Mouse (Mus musculus) induced T-regulatory cell, adult 2 months (primary cell): ENCODE data around the gene Spred1.
A peak's percentile ranks its signal among the peaks of the same experiment; 100 is the strongest.
"Not testable (repeated sequence)": the region's sequence is repeated elsewhere in the genome, so short reads cannot be mapped to it uniquely, and the experiment has no call there.

Source experiments
- DNase-seq: peaks from one replicate; pipeline ENCODE4 v3.0.0-alpha.2; 2012; ENCODE audit warnings: low read depth

Spred1 gene

DNA sequence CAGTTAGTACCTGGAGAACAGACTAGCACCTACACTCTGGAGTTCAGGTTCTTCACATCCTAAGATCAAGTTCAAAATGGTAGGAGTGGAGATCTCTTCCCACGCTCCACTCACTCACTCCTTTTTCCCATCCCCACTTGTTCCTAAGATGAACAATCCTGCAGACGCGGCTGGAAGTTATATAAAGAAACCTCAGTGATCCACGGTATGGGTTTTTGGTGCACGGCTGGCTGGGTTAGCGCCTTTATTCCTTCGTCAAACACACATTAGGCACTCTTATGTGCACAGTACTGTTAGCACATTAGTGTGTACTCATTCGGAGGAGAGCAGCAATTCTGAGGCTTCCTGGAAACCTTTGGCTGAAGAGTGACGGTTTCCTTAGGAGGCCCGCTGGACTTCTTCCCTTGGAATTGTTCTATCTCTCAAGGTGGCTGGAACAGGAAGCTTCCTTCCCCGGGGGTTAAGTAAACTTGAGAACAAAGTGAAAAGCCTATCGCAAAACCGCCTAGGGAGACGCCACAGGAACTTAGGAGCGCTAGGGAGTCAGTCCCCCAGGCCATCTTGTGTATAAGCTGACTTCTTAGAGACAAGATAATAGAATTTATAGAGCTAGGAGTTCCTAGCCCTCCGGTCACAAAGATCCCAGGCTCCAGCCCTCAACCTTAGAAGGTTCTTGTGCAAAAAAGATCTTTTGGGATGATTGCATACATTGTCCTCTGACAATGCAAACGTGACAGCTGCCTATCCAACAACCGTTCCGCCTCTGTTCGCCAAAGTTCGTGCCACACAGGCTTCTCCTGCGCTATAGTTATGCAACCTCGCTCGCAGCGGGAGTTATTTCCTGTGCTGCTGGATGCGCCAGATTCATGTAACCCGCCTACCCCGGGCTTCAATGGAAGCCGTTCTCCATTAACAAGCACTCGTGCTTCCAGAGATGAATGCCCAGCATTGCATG lies 1.6 kb upstream of the Spred1 start:
- DNase-seq: peak; percentile 68

DNA sequence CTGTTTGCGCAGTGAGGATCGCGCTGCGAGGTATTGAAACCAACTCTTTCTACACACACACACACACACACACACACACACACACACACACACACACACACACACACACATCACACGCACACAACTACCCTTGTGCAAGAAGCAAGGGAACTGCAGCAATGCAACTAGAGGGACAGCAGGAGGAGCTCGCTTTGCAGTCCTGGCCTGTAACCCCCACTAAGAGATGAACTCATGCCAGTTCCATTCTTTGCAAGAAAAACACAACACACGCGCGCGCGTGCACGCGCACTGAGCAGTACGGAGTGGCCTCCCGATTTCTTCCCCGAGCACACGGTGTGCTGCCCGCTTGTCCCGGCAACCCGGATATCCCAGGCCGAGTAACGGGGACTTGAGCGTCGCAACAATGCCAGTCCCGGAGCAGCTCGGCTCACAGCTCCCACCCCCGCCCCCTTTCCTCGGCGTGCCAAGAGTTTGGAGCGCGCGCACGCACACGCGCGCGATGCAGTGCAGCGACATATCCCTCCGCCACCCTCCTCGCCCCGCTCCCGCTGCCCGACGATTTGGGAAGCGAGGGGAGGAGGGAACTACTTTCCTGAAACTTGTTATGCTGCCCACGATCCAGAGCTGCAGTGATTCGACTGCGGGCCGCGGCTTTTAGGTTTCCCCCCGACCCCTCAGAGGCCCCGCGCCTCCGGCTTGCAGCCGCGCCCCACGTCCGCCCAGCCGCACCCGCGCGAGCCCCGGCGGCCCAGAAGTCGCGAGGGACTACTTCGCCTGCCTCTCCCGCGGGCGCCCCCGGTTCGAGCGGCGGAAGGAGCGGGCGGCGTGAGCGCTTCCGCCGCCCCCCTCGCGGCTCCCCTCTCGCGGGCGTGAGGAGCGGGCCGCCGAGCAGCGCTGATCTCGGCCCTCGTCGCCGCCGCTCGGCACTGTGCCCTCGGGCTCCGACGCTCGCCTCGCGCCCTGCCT lies 645 bp upstream of the Spred1 start:
- DNase-seq: peak; percentile 93

DNA sequence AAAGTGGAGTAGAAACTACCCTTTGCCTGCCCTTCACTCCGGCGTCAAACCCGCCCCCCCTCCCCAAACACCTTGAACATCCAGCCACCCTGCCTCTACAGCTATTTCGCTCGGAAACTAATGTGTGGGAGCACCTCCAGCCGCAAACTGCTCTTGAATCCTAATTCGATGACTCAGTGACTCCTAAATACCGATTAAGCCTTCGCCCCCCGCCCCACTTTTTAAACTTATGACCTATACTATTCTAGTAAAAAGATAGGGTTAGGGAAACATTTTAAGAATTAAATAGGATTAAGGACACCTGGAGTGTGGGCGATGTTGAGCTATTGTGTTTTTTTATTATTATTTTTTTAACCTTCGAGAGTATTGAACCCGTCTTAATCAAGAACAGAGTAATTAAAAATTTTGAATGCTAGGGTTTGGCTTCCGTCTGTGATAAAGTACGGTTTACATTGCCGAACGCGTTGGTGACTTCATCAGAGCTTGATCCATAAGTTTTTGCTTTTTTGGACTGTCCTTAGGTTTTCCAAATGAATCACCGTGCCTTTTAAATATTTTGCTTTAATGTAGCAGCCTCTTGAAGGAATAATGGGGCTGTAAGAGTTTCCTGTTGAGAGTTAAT lies 921 bp downstream of the Spred1 start:
- no peak for DNase-seq

DNA sequence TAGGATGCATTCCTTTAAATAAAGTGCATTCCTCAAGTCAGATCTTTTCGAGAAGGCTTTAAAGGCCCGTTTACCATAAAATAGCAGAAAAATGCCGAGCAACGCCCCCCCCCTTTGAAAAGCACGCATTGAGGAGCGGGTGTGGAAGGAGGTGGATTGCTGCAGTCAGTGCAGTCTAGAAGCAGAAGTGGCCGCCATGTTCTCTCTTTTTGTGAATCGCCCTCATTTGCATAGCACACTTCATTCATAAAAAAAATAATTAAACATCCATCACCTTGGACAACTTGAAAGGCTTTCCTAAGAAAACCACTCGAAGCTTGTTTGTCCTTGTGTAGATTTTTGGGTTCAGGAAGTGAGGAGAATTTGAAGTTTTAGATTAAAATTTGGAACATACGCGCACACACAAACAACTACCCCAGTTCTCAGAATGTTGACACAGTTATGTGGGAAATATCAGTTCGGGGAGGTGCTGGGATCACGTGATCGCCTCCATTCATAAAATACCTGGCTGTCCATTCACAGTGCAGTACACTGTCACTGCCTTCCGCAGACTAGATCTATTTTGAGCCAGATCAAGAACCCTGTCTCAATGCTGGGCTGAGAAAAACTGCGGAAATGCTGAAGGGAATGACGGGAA lies 1.6 kb downstream of the Spred1 start:
- DNase-seq: peak; percentile 87

DNA sequence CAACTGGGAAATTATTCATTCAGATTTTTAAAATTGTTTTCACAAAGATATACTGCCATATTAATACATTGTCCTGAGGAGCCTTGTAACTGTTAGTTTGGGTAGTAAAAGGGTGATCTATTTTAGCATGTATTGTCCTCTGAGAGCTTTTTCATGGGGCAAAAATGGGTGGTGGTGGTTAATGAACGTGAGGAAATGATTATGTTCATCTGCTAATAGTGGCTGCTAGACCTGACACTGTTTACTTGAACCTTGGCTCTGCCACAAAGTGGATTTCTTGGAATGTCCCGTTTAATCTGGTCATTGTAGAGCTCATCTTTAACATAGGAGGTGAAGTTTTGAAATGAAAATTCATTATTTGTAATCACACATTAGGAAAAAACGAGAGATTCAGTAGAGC lies 2.5 kb downstream of the Spred1 start:
- DNase-seq: no peak

DNA sequence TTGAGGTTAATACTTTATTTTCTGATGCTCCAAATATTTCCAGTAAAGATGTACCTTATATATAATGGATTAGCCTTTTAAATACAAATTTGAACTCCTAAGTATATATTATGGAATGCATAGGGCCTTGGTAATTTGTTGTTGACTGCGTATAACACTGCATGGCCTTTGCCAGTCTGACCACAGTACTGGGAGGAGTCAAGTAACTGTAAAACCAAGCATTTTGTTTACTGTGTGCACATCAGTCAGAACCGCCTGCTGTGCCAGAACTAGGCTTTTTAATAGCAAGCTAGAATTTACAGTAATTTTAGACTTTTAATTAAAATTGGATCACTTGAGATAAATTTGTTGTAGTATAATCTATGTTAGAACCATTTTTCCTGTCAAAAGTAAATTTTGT lies 3.7 kb downstream of the Spred1 start:
- no peak for DNase-seq

DNA sequence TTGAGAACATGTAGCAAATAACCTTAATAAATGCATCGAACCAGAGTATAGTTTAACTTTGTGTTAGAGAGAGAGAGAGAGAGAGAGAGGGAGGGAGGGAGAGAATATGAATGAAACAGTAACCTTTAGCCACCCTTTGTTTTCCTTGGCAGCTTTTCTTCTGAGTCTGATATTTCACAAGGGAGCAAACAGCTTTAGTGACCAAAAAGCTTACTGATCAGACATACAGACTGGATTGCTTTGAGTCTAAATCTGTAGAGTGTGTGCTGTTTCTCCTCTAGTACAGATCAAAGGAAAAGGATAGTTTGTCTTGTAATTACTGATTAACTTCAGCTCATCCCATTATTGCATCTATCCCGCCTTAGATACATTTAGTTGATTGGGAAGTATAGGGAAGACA lies 8.0 kb downstream of the Spred1 start:
- DNase-seq: no peak

DNA sequence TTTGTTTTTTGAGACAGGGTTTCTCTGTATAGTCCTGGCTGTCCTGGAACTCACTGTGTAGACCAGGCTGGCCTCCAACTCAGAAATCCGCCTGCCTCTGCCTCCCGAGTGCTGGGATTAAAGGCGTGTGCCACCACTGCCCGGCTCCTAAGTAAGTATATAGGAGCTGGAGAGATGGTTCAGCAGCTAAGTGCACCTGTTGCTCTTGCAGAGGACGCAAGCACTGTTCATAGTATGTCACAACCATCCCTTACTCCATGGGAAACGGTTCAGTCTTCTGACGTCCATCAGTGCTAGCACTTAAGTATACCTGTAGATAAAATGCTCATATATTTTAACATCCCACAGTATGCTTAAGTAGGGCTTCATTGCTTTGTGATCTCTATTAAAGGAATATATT lies 9.9 kb downstream of the Spred1 start:
- not testable (repeated sequence) for DNase-seq

DNA sequence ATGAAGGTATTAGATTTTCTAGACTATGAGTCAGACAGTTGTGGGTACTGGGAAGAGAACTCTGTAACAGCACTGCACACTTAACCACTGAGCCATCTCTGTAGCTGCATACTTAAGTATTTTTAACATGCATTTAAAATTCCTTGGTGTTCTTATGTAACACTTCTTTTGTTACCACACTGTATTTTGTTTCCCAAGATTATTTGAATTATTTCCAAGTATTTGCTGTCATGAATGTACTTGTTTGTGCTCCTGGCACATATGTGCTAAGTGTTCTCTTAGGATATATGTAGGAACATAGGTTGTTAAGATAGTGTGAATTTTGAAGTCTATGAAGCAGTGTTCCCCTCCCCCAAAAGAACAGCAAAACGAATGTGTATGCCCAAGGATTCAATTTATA lies 10.7 kb downstream of the Spred1 start:
- DNase-seq: no peak

DNA sequence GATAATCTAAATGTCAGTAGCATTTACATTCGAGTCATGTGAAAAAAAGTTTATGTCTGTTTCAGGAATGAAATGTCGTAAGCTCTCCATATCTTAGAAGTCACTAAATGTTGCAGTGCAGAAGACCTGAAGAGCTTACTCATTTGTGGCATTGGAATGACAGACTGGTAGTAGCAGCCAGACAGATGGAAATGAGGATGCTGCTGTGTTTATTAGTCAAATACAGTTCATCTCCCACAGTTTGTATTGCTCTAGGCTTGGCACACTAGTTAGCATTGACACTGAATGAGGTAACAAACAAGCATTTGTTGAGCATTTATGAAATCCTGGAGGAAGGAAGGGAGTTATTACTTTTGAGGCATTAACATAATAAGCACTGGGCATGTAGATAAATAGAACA lies 12.4 kb downstream of the Spred1 start:
- DNase-seq: no peak

DNA sequence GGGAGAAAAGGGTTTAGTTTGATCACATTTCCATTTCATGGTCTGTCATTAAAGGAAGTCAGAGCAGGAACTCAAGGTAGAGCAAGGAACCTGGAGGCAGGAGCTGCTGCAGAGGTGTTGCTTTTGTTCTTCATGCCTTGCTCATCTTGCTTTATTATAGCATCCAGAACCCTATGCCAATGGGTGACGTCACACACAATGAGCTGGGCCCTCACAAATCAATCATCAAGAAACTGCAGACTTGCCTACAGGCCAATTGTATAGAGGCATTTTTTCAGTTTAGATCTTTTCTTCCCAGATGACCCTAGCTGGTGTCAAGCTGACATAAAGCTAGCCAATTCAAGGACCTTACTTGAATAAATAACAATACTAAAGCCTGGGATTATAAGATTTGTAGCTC lies 16.6 kb downstream of the Spred1 start:
- no peak for DNase-seq

DNA sequence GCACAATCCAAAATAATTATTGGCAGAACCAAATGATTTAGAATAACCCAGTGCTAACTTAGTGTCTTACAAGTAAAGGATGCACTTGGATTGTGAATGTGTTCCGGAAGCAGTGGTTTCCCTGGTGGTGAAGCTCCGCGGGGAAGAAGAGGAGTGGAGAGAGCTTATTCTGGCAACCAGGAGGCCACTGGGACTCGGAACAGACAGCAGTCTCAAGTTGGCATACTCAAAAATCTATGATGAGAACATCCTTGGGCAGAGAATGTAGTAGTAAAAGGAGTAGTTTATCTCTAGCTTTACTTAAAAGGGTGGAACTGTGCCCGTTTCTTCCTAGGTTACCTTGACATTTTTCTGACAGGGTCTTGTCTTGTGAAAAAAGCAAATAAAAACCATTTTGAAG lies 17.8 kb downstream of the Spred1 start:
- no peak for DNase-seq

DNA sequence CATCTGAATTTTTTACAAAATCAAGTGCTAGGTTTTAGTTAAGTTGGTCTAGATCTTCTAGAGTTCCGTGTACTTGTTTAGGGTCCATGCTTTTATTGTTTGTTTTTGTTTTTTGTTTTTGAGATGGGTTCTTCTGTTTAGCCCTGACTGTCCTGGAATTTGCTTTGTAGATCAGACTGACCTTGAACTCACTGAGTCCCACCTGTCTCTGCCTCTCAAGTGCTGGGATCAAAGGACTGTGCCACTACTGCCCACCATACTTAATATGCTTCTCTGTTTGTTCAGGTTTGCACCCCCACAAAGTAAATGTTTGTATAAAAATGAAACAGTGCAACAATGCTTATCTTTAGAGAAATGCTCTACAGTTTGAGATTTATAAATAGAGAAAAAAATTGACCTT lies 18.8 kb downstream of the Spred1 start:
- DNase-seq: no peak

DNA sequence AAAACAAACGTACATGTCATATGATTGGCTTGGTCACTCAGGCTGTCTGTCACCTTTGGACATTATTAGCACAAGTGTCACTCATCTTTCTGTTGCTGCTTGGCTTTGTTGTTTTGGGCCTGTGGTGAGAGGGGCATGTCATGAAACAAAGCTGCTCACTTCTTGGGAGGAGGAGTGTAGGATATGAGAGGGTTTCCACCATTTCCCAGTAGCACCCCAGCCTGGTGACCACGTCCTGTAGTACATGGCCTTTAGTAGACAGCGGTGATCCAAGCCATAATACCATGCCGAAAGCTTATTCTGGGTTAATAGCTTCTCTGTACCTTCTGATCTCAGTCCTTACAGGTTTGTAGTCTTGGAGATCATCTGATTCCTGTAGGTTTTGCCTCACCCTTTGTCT lies 21.9 kb downstream of the Spred1 start:
- DNase-seq: no peak

DNA sequence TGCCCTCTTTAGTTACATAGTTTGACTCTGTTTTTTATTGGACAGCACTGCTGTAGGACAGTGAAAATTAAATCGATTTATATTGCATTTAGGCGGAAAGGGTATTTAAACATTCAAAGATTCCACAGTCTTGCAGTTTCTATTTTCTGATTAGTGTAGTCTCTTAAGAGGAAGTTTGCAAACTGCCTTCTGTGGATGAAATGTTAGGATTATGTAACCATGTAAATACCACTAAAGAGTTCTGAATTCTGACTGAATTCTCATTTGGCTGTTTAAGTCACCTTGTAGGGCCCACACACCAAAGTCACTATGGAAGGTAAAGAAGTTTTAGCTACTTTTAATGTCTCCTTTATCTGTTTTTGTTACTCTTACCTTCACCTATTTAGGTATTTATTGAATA lies 24.9 kb downstream of the Spred1 start:
- DNase-seq: no peak

DNA sequence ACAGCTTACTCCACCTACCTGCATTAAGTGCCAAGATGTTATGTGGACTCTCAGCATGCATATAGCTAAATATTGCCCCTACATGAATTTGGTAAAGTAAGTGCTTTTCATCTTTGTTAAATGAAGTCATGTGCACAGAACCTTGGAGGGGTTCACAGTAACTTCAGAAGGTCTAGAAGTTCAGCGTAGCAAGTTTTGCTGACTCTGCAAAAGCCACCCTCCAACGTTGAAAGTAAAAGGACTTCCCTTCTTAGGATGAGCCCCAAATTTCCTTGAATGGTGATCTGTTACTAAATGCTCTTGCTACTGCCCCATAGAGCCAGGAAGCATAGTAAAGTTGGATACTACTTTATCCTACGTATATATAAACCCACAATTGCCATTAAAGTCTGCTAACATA lies 25.4 kb downstream of the Spred1 start:
- DNase-seq: no peak

DNA sequence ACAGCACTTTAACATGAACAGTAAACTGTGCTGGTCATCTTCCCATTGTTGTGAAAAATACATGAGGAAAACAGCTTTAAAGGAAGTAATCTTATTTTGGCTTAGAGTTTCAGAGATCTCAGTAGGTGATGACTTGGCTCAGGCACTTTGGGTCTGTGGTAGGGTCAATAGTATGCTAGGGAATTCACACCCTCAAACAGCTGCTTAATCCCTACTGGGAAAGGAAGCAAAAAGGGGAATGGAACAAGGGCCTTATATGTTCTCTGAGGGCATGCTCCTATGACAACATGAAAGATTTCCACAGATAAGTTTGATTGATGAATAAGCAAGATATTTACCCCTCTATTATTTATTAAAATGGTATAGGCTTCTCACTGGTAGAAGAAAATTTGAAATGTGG lies 31.0 kb downstream of the Spred1 start:
- no peak for DNase-seq

DNA sequence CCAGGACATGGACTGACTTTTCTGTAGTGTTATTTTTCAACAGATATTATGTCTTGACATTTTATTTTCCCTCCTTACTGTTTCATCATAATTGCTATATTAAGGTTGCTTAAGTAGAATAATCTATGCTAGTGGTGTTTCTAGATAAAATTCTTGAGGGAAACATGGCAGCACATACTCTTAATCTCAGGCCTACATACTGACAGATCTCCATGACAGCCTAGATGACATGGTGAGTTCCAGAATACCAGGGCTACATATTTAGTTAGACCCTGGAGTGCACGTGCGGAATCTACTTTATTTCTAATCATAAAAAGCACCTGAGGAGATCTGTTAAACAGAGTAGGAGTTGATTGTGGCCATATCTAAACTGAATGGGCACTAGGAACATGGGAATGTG lies 47.2 kb downstream of the Spred1 start:
- no peak for DNase-seq

DNA sequence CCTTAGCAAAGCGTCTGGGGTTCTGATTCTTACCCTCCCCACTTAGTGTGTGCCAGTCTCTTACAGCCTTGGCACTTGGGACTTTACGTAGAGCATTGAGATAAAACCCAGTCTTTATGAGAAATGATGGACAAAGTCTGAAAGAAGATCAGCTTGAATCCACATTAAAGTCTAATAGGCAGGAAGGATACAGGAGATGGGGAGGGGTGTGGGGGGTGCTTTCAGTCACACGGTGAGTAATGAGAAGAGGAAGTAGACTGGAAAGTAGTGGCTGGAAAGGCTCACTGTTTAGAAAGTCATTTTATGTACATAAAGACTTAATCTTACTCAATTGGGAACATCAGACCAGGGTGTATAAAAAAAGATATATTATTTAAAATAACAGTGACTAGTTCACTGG lies 47.9 kb downstream of the Spred1 start:
- DNase-seq: no peak

DNA sequence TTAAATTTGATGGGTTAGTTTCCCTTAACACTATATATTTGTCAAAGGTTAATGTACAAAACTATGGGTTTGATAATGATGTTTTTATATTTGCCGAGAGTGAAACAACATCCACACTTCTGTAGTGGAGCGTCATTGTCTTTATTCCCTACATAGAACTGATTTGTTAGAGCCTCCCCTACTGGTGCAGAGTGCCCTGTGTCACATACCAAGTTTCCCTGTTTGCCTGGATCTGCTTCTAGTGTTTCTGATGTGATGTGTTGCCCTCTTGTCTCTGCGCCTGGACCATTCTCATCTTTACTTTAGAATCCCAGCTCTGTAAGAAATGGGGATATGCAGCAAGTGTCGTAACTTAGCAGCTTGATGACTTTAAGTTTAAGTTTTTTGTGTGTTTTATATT lies 51.8 kb downstream of the Spred1 start:
- DNase-seq: no peak

DNA sequence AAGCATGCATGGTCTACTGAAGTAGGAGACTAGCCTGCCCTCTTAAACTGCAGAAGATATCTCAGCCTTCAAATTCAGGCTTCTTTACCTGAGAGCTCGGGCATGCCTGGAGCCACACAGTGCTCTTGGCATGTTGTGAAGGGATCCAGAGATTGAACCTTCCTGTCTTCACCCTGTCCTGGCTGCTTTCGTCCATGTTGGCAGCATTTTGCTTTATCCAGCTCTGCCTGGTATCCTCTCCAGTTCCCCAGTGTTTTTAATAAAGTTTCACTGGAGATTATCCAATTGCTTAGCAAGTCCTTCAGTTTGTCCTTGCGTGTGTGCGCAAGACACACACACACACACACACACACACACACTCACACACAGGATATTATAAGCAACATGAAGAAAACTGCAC lies 54.9 kb downstream of the Spred1 start:
- DNase-seq: no peak

DNA sequence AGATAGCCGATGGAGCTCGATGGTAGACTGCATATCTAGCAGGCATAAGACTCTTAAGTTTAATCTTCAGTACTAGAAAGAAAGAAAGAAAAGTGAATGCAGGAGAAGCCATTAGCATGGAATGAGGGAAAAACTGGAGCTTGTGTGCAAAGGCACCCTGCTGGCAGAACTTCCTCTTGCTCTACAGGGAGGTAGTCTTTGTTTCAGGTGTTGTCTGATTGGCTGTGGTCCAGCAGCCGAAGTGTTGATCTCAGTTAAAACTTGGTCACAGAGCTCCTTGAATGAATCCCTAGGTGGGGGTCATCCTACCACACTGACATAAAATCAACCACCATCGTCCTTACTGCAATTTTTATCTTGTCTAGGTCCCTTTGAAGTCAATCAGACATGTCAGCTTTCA lies 55.8 kb downstream of the Spred1 start:
- no peak for DNase-seq
